Mouse (Mus musculus) cerebellum, adult 2 months (tissue): ENCODE data around the gene Tbx5. TPM values are rescaled to one million over a fixed set of nuclear protein-coding genes. Genes with fewer than 3 reads are reported as not detected.

Experiments
- DNase-seq, 2 experiments: peaks; one replicate each; pipeline ENCODE4 v3.0.0; 2021
- H3K27ac ChIP-seq: fragments of 200-500 bp; 2 replicates; pipeline ENCODE4 v1.5.1; 2012; ENCODE audit warnings: low read length, control low read depth, inconsistent platforms; ENCODE audit not compliant: insufficient read depth
- H3K27me3 ChIP-seq: fragments of 200-500 bp; 2 replicates; pipeline ENCODE4 v1.6.1; 2012; ENCODE audit warnings: inconsistent platforms, mild to moderate bottlenecking, low read length, moderate library complexity; ENCODE audit not compliant: control insufficient read depth, insufficient read depth
- H3K4me1 ChIP-seq: fragments of 200-500 bp; 2 replicates; pipeline ENCODE4 v1.6.1; 2011; ENCODE audit warnings: low read length; ENCODE audit not compliant: control insufficient read depth, insufficient read depth
- H3K4me3 ChIP-seq: fragments of 200-500 bp; replicated peaks from 2 replicates; pipeline ENCODE3; 2011; ENCODE audit warnings: mild to moderate bottlenecking, low read depth, low read length, control low read depth; ENCODE audit not compliant: insufficient read depth
- CTCF ChIP-seq: fragments of 200-500 bp; IDR thresholded peaks from 2 replicates; pipeline ENCODE4 v1.5.1; 2011; ENCODE audit warnings: low read depth, mild to moderate bottlenecking, control low read depth, low read length, moderate library complexity, borderline replicate concordance; ENCODE audit not compliant: insufficient read depth
- POLR2A ChIP-seq: fragments of 200-500 bp; IDR thresholded peaks from 2 replicates; pipeline ENCODE4 v1.6.1; 2011; ENCODE audit warnings: low read length, control low read depth, borderline replicate concordance; ENCODE audit not compliant: insufficient read depth
- WGBS: fragments of 180-500 bp; shearing (Covaris S2); methylation state at CpG from one replicate; pipeline ENCODE4 v1.1.7; 2018; 5-methylcytosine and 5-hydroxymethylcytosine counted together
- polyA plus RNA-seq: library from polyadenylated mRNA; depleted of rRNA; stranded (reverse); fragments of >200 nt; gene quantifications from 2 replicates; pipeline ENCODE4 v1.2.3, GENCODE M21; 2012; rRNA removed

Gene Tbx5
- polyA plus RNA-seq, result not detected in 2 replicates

GRCm38 (mm10) chr5:119832479-119832796, at the start of gene Tbx5:
Tbx5 (plus strand) TSS chr5:119832668.
- Histone ChIP-seq H3K4me1 (0 out of 2 replicates have a peak, but pooled peaks cover 4% of the 10 kb centered on the region), H3K4me3 (no peak within 1 kb of the TSS), H3K27me3 (peaks cover 13% of the 10 kb centered on the region; the same call in 1 of the 2 replicates), H3K27ac (no peak within 1 kb of the TSS)
- TF ChIP-seq CTCF, result no peak
- TF ChIP-seq POLR2A, result no peak
- 3% methylated on average over 16 of the region's 16 CpGs for WGBS
- no peak for DNase-seq

- no peaks in the 10 kb centered on the region; the same call in 1 of the 2 replicates for H3K27me3 ChIP-seq
- no peak overlapping the region for H3K4me3 ChIP-seq
- no peak for DNase-seq
- no peak overlapping the region for H3K27ac ChIP-seq
- 93% methylated on average over 7 of the region's 7 CpGs for WGBS
- no peak for TF ChIP-seq CTCF
- TF ChIP-seq POLR2A, result no peak
- H3K4me1 ChIP-seq, result no peaks in the 10 kb centered on the region
These were observed 46.5 kb upstream of the Tbx5 start for GRCm38 (mm10) chr5:119785959-119786358.

- 16% methylated on average over 5 of the region's 5 CpGs for WGBS
- TF ChIP-seq CTCF (no peak), POLR2A (no peak)
- H3K27me3 ChIP-seq, result no peaks in the 10 kb centered on the region; the same call in 1 of the 2 replicates
- H3K27ac ChIP-seq, result no peak overlapping the region
- H3K4me3 ChIP-seq, result no peak overlapping the region
- H3K4me1 ChIP-seq, result no peaks in the 10 kb centered on the region
- DNase-seq, result no peak
These were observed 40.8 kb upstream of the Tbx5 start for GRCm38 (mm10) chr5:119791664-119792063.

GRCm38 (mm10) chr5:119793972-119794371, 38.5 kb upstream of the Tbx5 start:
- WGBS, result 3% methylated on average over 4 of the region's 4 CpGs
- no peaks in the 10 kb centered on the region; the same call in 1 of the 2 replicates for H3K27me3 ChIP-seq
- no peaks in the 10 kb centered on the region for H3K4me1 ChIP-seq
- no peak for DNase-seq
- no peak overlapping the region for H3K27ac ChIP-seq
- no peak overlapping the region for H3K4me3 ChIP-seq
- TF ChIP-seq CTCF (no peak), POLR2A (no peak)

- 2% methylated on average over 6 of the region's 6 CpGs for whole genome bisulfite sequencing
- H3K27me3 ChIP-seq, result no peaks in the 10 kb centered on the region; the same call in 1 of the 2 replicates
- no peak for DNase-seq
These were observed 37.1 kb upstream of the Tbx5 start for GRCm38 (mm10) chr5:119795376-119795775.

GRCm38 (mm10) chr5:119795777-119796176, 36.7 kb upstream of the Tbx5 start:
- H3K4me3 ChIP-seq, result no peak overlapping the region
- TF ChIP-seq POLR2A (no peak), CTCF (no peak)
- H3K4me1 ChIP-seq, result no peaks in the 10 kb centered on the region
- no peaks in the 10 kb centered on the region; the same call in 1 of the 2 replicates for H3K27me3 ChIP-seq
- DNase-seq, result no peak
- no peak overlapping the region for H3K27ac ChIP-seq
- WGBS, result 10% methylated on average over 3 of the region's 3 CpGs

More at GRCm38 (mm10) chr5:119795376-119795775, 37.1 kb upstream of the Tbx5 start:
- TF ChIP-seq POLR2A, result no peak
- no peak for TF ChIP-seq CTCF
- no peak overlapping the region for H3K4me3 ChIP-seq
- no peak overlapping the region for H3K27ac ChIP-seq
- H3K4me1 ChIP-seq, result no peaks in the 10 kb centered on the region

GRCm38 (mm10) chr5:119796443-119797160, 35.9 kb upstream of the Tbx5 start:
- no peak for DNase-seq
- 2% methylated on average over 33 of the region's 33 CpGs for WGBS
- Histone ChIP-seq H3K4me1 (no peaks in the 10 kb centered on the region), H3K27me3 (no peaks in the 10 kb centered on the region; the same call in 1 of the 2 replicates), H3K27ac (no peak overlapping the region), H3K4me3 (no peak overlapping the region)
- TF ChIP-seq POLR2A (no peak), CTCF (no peak)

GRCm38 (mm10) chr5:119797580-119798150, 34.8 kb upstream of the Tbx5 start:
- 1% methylated on average over 26 of the region's 26 CpGs for WGBS
- Histone ChIP-seq H3K4me1 (no peaks in the 10 kb centered on the region), H3K4me3 (no peak overlapping the region), H3K27me3 (no peaks in the 10 kb centered on the region; the same call in 1 of the 2 replicates), H3K27ac (no peak overlapping the region)
- DNase-seq, result no peak
- TF ChIP-seq CTCF, result no peak
- TF ChIP-seq POLR2A, result no peak
